Mouse (Mus musculus): ENCODE measurements at regions not wholly inside any gene's neighbourhood (a gene's known extent, or its start where the extent isn't known, plus 50 kb on each side); places are given as distances from the start of the nearest gene placed in this dataset.

DNA sequence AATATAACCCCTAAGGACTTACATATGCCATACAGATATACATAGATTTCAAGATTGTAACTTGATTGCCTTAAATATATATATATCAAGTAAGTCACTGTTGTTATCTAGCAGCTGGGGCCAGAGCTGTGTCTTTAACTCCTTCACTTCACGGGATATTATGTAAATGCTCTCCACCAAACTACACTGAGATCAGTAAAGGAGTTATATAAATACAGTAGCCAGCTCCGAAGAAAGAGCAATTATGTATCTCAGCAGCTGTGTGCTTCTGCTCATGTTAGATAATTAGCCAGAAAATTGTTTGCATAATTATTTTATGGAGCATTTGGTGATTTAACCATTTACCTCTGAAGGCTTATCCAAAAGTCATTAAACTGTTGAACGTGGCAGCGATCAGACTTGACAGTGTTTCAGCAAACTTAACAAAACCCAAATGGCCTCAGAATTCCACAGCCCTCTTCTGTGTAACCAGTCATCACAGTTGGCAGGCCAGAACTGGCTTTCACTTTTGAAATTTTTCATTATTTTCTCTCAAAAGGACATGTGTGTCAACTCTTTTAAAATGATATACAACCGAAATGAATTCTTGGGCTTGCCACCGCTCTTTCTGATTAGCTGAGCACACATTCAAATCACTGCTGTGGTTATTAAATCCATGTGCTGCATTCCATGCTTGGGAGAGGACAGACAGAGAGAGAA lies 107.8 kb downstream of the Fzd1 start:
- no peak for TF ChIP-seq CTCF (conservative IDR thresholded peaks at IDR 0.05; ENCODE audit: insufficient read depth, insufficient read length, low read depth, low read length)
- no peak for TF ChIP-seq POLR2A (IDR thresholded peaks at IDR 0.05; ENCODE audit: low read depth, low read length)
- peak; percentile 15 for DNase-seq
- WGBS: 59% methylated on average over 6 of the region's 6 CpGs
- Histone ChIP-seq H3K36me3 (ENCODE audit: control insufficient read depth, insufficient read depth, low read length) (no peaks in the 10 kb centered on the region), H3K4me3 (ENCODE audit: insufficient read depth, low read depth, low read length) (no peak overlapping the region), H3K27me3 (replicated peaks; ENCODE audit: control insufficient read depth, insufficient read depth, low read length) (no peaks in the 10 kb centered on the region), H3K4me1 (ENCODE audit: control insufficient read depth, insufficient read depth, low read length) (no peaks in the 10 kb centered on the region), H3K27ac (ENCODE audit: insufficient read depth, low read depth, low read length) (no peak overlapping the region)

- no peak for TF ChIP-seq CTCF (conservative IDR thresholded peaks at IDR 0.05; ENCODE audit: insufficient read depth, insufficient read length, low read depth, low read length)
- no peak for TF ChIP-seq POLR2A (IDR thresholded peaks at IDR 0.05; ENCODE audit: low read depth, low read length)
- H3K27me3 ChIP-seq (replicated peaks; ENCODE audit: control insufficient read depth, insufficient read depth, low read length): no peaks in the 10 kb centered on the region
- no peak overlapping the region for H3K27ac ChIP-seq (ENCODE audit: insufficient read depth, low read depth, low read length)
- DNase-seq: no peak
- H3K4me1 ChIP-seq (ENCODE audit: control insufficient read depth, insufficient read depth, low read length): no peaks in the 10 kb centered on the region
- H3K36me3 ChIP-seq (ENCODE audit: control insufficient read depth, insufficient read depth, low read length): no peaks in the 10 kb centered on the region
- no peak overlapping the region for H3K4me3 ChIP-seq (ENCODE audit: insufficient read depth, low read depth, low read length)
These were observed 116.8 kb downstream of the Fzd1 start for GRCm38 (mm10) chr5:4641041-4641440.

DNA sequence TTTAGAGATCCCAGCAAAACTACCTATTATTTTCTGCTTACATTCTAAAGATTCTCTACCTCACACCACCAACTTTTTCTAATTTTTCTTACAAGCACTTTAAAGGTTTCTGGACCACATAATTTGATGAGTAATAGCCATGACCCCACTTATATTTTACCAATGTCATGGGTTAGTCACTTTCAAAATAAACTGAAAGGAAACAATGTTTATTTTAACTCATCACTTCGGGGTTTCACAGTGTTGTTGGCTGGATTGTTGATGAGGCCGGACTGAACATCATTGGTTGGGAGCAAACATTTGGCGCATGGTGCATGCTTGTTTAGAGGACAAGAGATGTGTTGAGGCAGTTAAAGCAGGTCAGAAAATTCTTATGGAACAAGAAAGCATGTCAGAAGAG lies 124.1 kb downstream of the Fzd1 start:
- no peak for DNase-seq
- Histone ChIP-seq H3K27ac (ENCODE audit: insufficient read depth, low read depth, low read length) (no peak overlapping the region), H3K27me3 (replicated peaks; ENCODE audit: control insufficient read depth, insufficient read depth, low read length) (no peaks in the 10 kb centered on the region), H3K4me3 (ENCODE audit: insufficient read depth, low read depth, low read length) (no peak overlapping the region), H3K4me1 (ENCODE audit: control insufficient read depth, insufficient read depth, low read length) (no peaks in the 10 kb centered on the region), H3K36me3 (ENCODE audit: control insufficient read depth, insufficient read depth, low read length) (no peaks in the 10 kb centered on the region)
- TF ChIP-seq CTCF (conservative IDR thresholded peaks at IDR 0.05; ENCODE audit: insufficient read depth, insufficient read length, low read depth, low read length) (no peak), POLR2A (IDR thresholded peaks at IDR 0.05; ENCODE audit: low read depth, low read length) (no peak)
- WGBS: 52% methylated on average over 3 of the region's 3 CpGs

DNA sequence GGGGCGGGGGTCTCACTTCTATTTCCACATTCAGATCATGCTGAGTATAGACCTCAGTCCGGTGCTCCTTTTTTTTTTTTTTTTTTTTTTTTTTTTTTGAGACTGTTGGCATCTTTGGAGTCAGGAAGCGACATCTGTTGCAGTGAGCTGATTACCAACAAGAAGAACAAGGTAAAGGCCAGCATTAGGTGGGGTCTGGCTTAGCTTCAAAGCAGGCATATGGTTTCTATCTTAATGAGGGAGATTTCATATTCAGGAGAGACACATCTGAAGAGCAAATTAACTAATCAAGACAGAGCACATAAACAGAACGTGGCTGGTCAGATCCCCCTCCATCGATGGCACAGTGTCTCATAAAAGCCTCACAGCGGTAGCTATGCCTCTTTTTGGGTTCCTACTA lies 132.6 kb downstream of the Fzd1 start:
- WGBS: 92% methylated on average over 6 of the region's 6 CpGs
- H3K36me3 ChIP-seq (ENCODE audit: control insufficient read depth, insufficient read depth, low read length): no peaks in the 10 kb centered on the region

GRCm38 (mm10) chr5:4623625-4624024 lies 134.2 kb downstream of the Fzd1 start:
- no peak overlapping the region for H3K4me3 ChIP-seq (ENCODE audit: insufficient read depth, low read depth, low read length)
- 32% methylated on average over 4 of the region's 4 CpGs for WGBS
- no peak for DNase-seq
- TF ChIP-seq CTCF (conservative IDR thresholded peaks at IDR 0.05; ENCODE audit: insufficient read depth, insufficient read length, low read depth, low read length) (no peak), POLR2A (IDR thresholded peaks at IDR 0.05; ENCODE audit: low read depth, low read length) (no peak)
- H3K36me3 ChIP-seq (ENCODE audit: control insufficient read depth, insufficient read depth, low read length): no peaks in the 10 kb centered on the region
- no peaks in the 10 kb centered on the region for H3K27me3 ChIP-seq (replicated peaks; ENCODE audit: control insufficient read depth, insufficient read depth, low read length)
- no peak overlapping the region for H3K27ac ChIP-seq (ENCODE audit: insufficient read depth, low read depth, low read length)
- no peaks in the 10 kb centered on the region for H3K4me1 ChIP-seq (ENCODE audit: control insufficient read depth, insufficient read depth, low read length)

More for the DNA sequence above, 132.6 kb downstream of the Fzd1 start:
- no peak overlapping the region for H3K4me3 ChIP-seq (ENCODE audit: insufficient read depth, low read depth, low read length)
- H3K27ac ChIP-seq (ENCODE audit: insufficient read depth, low read depth, low read length): no peak overlapping the region
- H3K27me3 ChIP-seq (replicated peaks; ENCODE audit: control insufficient read depth, insufficient read depth, low read length): no peaks in the 10 kb centered on the region
- no peak for DNase-seq
- H3K4me1 ChIP-seq (ENCODE audit: control insufficient read depth, insufficient read depth, low read length): no peaks in the 10 kb centered on the region
- TF ChIP-seq POLR2A (IDR thresholded peaks at IDR 0.05; ENCODE audit: low read depth, low read length): no peak
- TF ChIP-seq CTCF (conservative IDR thresholded peaks at IDR 0.05; ENCODE audit: insufficient read depth, insufficient read length, low read depth, low read length): no peak

DNA sequence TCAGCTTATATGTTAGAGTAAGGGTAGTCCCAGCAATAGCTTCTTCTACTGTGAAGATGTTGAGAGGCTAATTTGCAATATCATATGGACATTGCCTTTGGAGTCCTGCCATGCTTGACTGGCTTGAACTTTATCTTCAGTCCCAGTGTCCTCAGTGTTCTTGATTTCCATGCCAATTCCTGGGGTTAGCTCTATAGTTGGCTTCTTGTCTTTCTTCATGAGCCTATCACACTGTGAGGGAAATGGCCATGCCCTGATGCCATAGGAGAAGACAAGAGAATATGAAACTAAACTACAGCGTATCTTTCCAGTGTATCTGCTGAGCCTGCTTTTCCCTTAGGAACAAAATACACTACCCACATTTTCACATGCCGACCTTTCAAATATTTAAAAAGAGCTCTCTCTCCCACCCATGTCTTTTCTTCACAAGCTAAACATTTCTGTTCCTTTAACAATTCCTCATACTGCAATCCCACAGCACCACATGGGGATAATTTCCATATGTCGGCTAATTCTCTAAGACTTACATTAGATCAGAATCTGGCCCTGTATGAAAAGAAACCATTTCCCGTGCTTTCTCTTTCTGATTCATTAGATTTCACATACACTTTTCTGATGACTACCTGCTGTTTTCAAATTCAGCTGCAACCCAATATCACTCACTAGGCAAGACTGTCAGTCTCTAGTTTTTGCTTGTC lies 137.2 kb downstream of the Fzd1 start:
- peak; percentile 40 for DNase-seq
- no peaks in the 10 kb centered on the region for H3K27me3 ChIP-seq (replicated peaks; ENCODE audit: control insufficient read depth, insufficient read depth, low read length)
- H3K27ac ChIP-seq (ENCODE audit: insufficient read depth, low read depth, low read length): no peak overlapping the region
- no peak overlapping the region for H3K4me3 ChIP-seq (ENCODE audit: insufficient read depth, low read depth, low read length)
- H3K36me3 ChIP-seq (ENCODE audit: control insufficient read depth, insufficient read depth, low read length): no peaks in the 10 kb centered on the region
- no peaks in the 10 kb centered on the region for H3K4me1 ChIP-seq (ENCODE audit: control insufficient read depth, insufficient read depth, low read length)
- no peak for TF ChIP-seq POLR2A (IDR thresholded peaks at IDR 0.05; ENCODE audit: low read depth, low read length)
- no peak for TF ChIP-seq CTCF (conservative IDR thresholded peaks at IDR 0.05; ENCODE audit: insufficient read depth, insufficient read length, low read depth, low read length)
- 88% methylated on average over 4 of the region's 4 CpGs for WGBS

DNA sequence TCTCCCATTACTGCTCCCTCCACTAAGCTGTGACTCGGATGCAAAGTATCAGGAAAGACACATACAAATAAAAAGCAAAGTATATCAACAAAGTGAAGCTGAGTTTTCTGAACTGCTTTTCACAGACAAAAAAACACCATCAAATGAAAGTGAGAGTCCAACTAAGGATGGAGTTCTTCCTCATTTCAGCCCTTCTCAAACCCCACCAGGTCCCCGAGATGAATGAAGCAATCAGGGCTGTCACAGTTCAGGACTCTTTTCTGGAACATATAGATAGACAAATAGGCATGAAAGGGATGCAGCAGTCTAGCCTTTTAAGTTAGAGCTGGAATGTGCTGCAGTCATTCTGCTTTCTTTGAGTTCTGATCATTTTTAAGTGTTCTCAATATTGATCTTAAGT lies 142.6 kb downstream of the Fzd1 start:
- Histone ChIP-seq H3K27me3 (replicated peaks; ENCODE audit: control insufficient read depth, insufficient read depth, low read length) (no peaks in the 10 kb centered on the region), H3K4me3 (ENCODE audit: insufficient read depth, low read depth, low read length) (no peak overlapping the region), H3K4me1 (ENCODE audit: control insufficient read depth, insufficient read depth, low read length) (no peaks in the 10 kb centered on the region), H3K27ac (ENCODE audit: insufficient read depth, low read depth, low read length) (no peak overlapping the region), H3K36me3 (ENCODE audit: control insufficient read depth, insufficient read depth, low read length) (no peaks in the 10 kb centered on the region)
- WGBS: 89% methylated on average over 2 of the region's 2 CpGs
- DNase-seq: no peak
- TF ChIP-seq CTCF (conservative IDR thresholded peaks at IDR 0.05; ENCODE audit: insufficient read depth, insufficient read length, low read depth, low read length) (no peak), POLR2A (IDR thresholded peaks at IDR 0.05; ENCODE audit: low read depth, low read length) (no peak)

Data from kidney, adult 2 months (tissue).